Mouse (Mus musculus) liver, embryonic 16.5 days (tissue): ENCODE results near the gene Itga1. TPM values are rescaled to one million over a fixed set of nuclear protein-coding genes. Genes with fewer than 3 reads are reported as not detected.

Experiments used
- ATAC-seq: fragments of 200-750 bp; cut with Nextera tagmentation; 2 replicates; pipeline ENCODE4 v1.8.0; 2017; ENCODE audit warnings: low read depth, mild to moderate bottlenecking, moderate number of reproducible peaks, moderate library complexity
- H3K27ac ChIP-seq: fragments of 300-500 bp; sonication (generic); 2 replicates; pipeline ENCODE4 v1.5.1; 2014; ENCODE audit warnings: mild to moderate bottlenecking, low read length
- H3K27me3 ChIP-seq: fragments of 300-500 bp; sonication (generic); 2 replicates; pipeline ENCODE4 v1.6.1; 2014; ENCODE audit warnings: low read depth, low read length, mixed read lengths; ENCODE audit not compliant: control insufficient read depth, insufficient read depth
- H3K36me3 ChIP-seq: fragments of 300-500 bp; sonication (generic); 2 replicates; pipeline ENCODE4 v1.6.1; 2014; ENCODE audit warnings: mild to moderate bottlenecking; ENCODE audit not compliant: control insufficient read depth, insufficient read depth
- H3K4me1 ChIP-seq: fragments of 300-500 bp; sonication (generic); 2 replicates; pipeline ENCODE4 v1.6.1; 2014; ENCODE audit warnings: low read depth, low read length, mixed read lengths; ENCODE audit not compliant: control insufficient read depth
- H3K4me2 ChIP-seq: fragments of 300-500 bp; sonication (generic); 2 replicates; pipeline ENCODE4 v1.6.1; 2014; ENCODE audit warnings: low read depth, low read length, mixed read lengths
- H3K4me3 ChIP-seq: fragments of 300-500 bp; sonication (generic); 2 replicates; pipeline ENCODE4 v1.5.1; 2014; ENCODE audit warnings: low read depth, mild to moderate bottlenecking, low read length
- H3K9ac ChIP-seq: fragments of 300-500 bp; sonication (generic); 2 replicates; pipeline ENCODE4 v1.6.1; 2014; ENCODE audit warnings: low read depth, low read length
- H3K9me3 ChIP-seq: fragments of 300-500 bp; sonication (generic); replicated peaks from 2 replicates; pipeline ENCODE4 v1.6.1; 2016; ENCODE audit warnings: low read length; ENCODE audit not compliant: control insufficient read depth
- WGBS: fragments of 180-500 bp; shearing (Covaris S2); extraction: QIAGEN DNeasy Blood & Tissue Kit; methylation state at CpG from one replicate; pipeline ENCODE4 v1.1.7; 2014; ENCODE audit not compliant: insufficient replicate concordance; 5-methylcytosine and 5-hydroxymethylcytosine counted together
- polyA plus RNA-seq: library from polyadenylated mRNA; unstranded; fragments of >200 nt; fragmentation: Nextera tagmentation; extraction: Ambion mirVana; gene quantifications from 2 replicates; pipeline ENCODE4 v1.2.1, GENCODE M21; 2015

Gene Itga1
- polyA plus RNA-seq, 1 experiment from 2014 or later: 6.5 TPM

- Histone ChIP-seq H3K36me3 (no peaks in the 10 kb centered on the region), H3K9ac (no peak overlapping the region), H3K9me3 (no peaks in the 10 kb centered on the region), H3K4me3 (no peak overlapping the region), H3K27me3 (no peaks in the 10 kb centered on the region), H3K4me1 (no peaks in the 10 kb centered on the region), H3K27ac (no peak overlapping the region), H3K4me2 (no peak overlapping the region)
- ATAC-seq: no peak
- WGBS: 27% methylated on average over 10 of the region's 10 CpGs
Measured at GRCm38 (mm10) chr13:115021411-115021810, 80.4 kb downstream of the Itga1 start.

GRCm38 (mm10) chr13:115020727-115021126, 81.0 kb downstream of the Itga1 start:
- no peaks in the 10 kb centered on the region for H3K36me3 ChIP-seq
- H3K9me3 ChIP-seq: no peaks in the 10 kb centered on the region
- H3K4me2 ChIP-seq: no peak overlapping the region
- ATAC-seq: no peak
- 55% methylated on average over 4 of the region's 4 CpGs for WGBS
- H3K27me3 ChIP-seq: no peaks in the 10 kb centered on the region
- H3K27ac ChIP-seq: no peak overlapping the region
- H3K4me3 ChIP-seq: no peak overlapping the region
- H3K4me1 ChIP-seq: no peaks in the 10 kb centered on the region
- no peak overlapping the region for H3K9ac ChIP-seq

- no peaks in the 10 kb centered on the region for H3K9me3 ChIP-seq
- no peak overlapping the region for H3K9ac ChIP-seq
- H3K27ac ChIP-seq: no peak overlapping the region
- no peaks in the 10 kb centered on the region for H3K4me1 ChIP-seq
- no peak overlapping the region for H3K4me3 ChIP-seq
- no peak overlapping the region for H3K4me2 ChIP-seq
- H3K36me3 ChIP-seq: no peaks in the 10 kb centered on the region
- 74% methylated on average over 9 of the region's 9 CpGs for WGBS
- H3K27me3 ChIP-seq: no peaks in the 10 kb centered on the region
- ATAC-seq: no peak
Measured at GRCm38 (mm10) chr13:115017545-115017944, 84.2 kb downstream of the Itga1 start.

- ATAC-seq: no peak
- Histone ChIP-seq H3K4me2 (no peak overlapping the region), H3K9ac (no peak overlapping the region), H3K27me3 (no peaks in the 10 kb centered on the region), H3K9me3 (no peaks in the 10 kb centered on the region), H3K4me1 (no peaks in the 10 kb centered on the region), H3K27ac (no peak overlapping the region), H3K4me3 (no peak overlapping the region), H3K36me3 (no peaks in the 10 kb centered on the region)
- 13% methylated on average over 6 of the region's 6 CpGs for WGBS
Measured at GRCm38 (mm10) chr13:115011547-115011946, 90.2 kb downstream of the Itga1 start.

- no peak overlapping the region for H3K27ac ChIP-seq
- H3K4me1 ChIP-seq: no peaks in the 10 kb centered on the region
- 57% methylated on average over 9 of the region's 9 CpGs for WGBS
- H3K27me3 ChIP-seq: no peaks in the 10 kb centered on the region
- H3K9me3 ChIP-seq: no peaks in the 10 kb centered on the region
- no peak overlapping the region for H3K9ac ChIP-seq
- H3K36me3 ChIP-seq: no peaks in the 10 kb centered on the region
- H3K4me2 ChIP-seq: no peak overlapping the region
- no peak for ATAC-seq
- no peak overlapping the region for H3K4me3 ChIP-seq
Measured at GRCm38 (mm10) chr13:115006213-115006835, 95.4 kb downstream of the Itga1 start.

GRCm38 (mm10) chr13:115005342-115005741, 96.4 kb downstream of the Itga1 start:
- no peaks in the 10 kb centered on the region for H3K27me3 ChIP-seq
- ATAC-seq: no peak
- H3K9me3 ChIP-seq: no peaks in the 10 kb centered on the region
- no peak overlapping the region for H3K9ac ChIP-seq
- no peak overlapping the region for H3K4me3 ChIP-seq
- no peak overlapping the region for H3K4me2 ChIP-seq
- H3K36me3 ChIP-seq: no peaks in the 10 kb centered on the region
- H3K27ac ChIP-seq: no peak overlapping the region
- WGBS: 39% methylated on average over 6 of the region's 6 CpGs
- H3K4me1 ChIP-seq: no peaks in the 10 kb centered on the region

- ATAC-seq: peak; percentile 41; the same call in 1 of the 2 replicates
Measured at GRCm38 (mm10) chr13:115003444-115004053, 98.2 kb downstream of the Itga1 start.

GRCm38 (mm10) chr13:115002837-115003236, 98.9 kb downstream of the Itga1 start:
- Histone ChIP-seq H3K9ac (no peak overlapping the region), H3K4me3 (no peak overlapping the region), H3K27ac (no peak overlapping the region), H3K27me3 (no peaks in the 10 kb centered on the region), H3K4me1 (no peaks in the 10 kb centered on the region), H3K36me3 (peaks cover 3% of the 10 kb centered on the region; the same call in 1 of the 2 replicates), H3K4me2 (no peak overlapping the region), H3K9me3 (no peaks in the 10 kb centered on the region)
- ATAC-seq: no peak
- 50% methylated on average over 3 of the region's 3 CpGs for WGBS

More at GRCm38 (mm10) chr13:115003444-115004053, 98.2 kb downstream of the Itga1 start:
- no peaks in the 10 kb centered on the region for H3K27me3 ChIP-seq
- no peak overlapping the region for H3K27ac ChIP-seq
- no peaks in the 10 kb centered on the region for H3K9me3 ChIP-seq
- no peaks in the 10 kb centered on the region for H3K4me1 ChIP-seq
- no peak overlapping the region for H3K4me3 ChIP-seq
- H3K9ac ChIP-seq: no peak overlapping the region
- H3K36me3 ChIP-seq: peaks cover 3% of the 10 kb centered on the region; the same call in 1 of the 2 replicates
- WGBS: 35% methylated on average over 7 of the region's 7 CpGs
- H3K4me2 ChIP-seq: no peak overlapping the region

GRCm38 (mm10) chr13:115002155-115002554, 99.6 kb downstream of the Itga1 start:
- 71% methylated on average over 5 of the region's 5 CpGs for WGBS
- ATAC-seq: no peak

More at GRCm38 (mm10) chr13:115002155-115002554, 99.6 kb downstream of the Itga1 start:
- no peak overlapping the region for H3K27ac ChIP-seq
- no peak overlapping the region for H3K9ac ChIP-seq
- no peaks in the 10 kb centered on the region for H3K27me3 ChIP-seq
- H3K36me3 ChIP-seq: peaks cover 3% of the 10 kb centered on the region; the same call in 1 of the 2 replicates
- H3K9me3 ChIP-seq: no peaks in the 10 kb centered on the region
- H3K4me3 ChIP-seq: no peak overlapping the region
- no peaks in the 10 kb centered on the region for H3K4me1 ChIP-seq
- no peak overlapping the region for H3K4me2 ChIP-seq
